Mouse (Mus musculus) kidney, adult 9 months (tissue): ENCODE measurements around the gene Cdk15.

Experiments used
- DNase-seq: peaks from one replicate; pipeline ENCODE4 v3.0.0; 2022

Cdk15 gene

DNA sequence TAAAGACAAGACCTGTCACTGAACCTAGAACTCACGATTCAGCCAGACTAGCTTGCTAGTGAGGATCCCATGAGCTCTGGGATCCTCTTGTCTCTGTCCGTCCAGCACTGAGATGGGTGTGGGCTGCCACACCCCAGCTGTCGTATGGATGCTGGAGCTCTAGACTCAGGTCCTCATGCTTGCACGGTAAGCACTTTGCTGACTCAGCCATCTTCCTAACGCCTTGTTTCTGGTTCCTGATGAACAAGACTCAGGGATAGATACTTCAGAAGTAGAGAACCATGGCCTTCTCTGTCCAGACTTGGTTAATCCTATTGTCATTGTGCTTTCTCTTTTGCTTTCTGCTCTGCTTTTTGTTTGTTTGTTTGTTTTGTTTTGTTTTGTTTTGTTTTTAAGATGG lies 29.2 kb downstream of the Cdk15 start:
- no peak for DNase-seq

DNA sequence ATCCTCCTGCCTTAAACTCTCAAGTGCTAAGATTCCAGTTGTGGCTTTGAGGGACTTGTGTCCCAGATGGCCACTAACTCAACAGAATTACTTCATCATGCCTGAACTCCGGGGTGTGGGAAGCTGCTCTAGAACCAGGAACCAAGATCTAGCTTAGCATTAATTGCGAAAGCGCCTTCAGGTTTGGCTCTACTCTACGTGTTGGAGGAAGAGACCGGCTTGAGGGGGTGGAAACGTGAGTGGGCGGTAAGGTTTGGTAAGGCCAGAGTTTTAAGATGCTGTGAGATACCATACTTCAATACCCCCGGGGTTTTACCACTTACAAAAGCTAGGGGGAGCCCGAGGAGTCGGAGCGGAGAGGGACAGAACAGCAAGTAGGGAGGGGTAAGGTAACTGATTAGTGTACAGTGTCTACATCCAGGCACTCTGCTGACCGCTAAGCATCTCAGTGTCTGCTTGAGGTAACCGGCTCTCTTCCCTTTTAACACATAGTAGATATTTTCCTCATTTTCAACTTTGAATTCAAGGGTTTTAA lies 29.7 kb downstream of the Cdk15 start:
- no peak for DNase-seq

DNA sequence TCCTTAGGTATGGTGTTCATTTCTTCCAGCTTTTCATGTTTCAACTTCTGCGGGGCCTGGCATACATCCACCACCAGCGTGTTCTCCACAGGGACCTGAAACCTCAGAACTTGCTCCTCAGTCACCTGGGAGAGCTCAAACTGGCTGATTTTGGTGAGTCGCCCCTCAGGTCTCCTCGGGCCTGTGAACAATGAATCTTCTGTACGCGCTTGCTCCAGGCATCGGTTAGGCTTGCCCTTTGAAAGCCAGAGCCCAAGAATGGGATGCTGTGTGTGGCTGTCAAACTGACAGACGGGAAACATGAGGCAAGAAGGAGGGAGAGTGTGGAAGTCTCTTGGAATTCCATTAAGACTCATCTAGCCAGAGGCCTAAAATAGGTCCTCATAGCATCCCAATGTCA lies 31.0 kb downstream of the Cdk15 start:
- no peak for DNase-seq

DNA sequence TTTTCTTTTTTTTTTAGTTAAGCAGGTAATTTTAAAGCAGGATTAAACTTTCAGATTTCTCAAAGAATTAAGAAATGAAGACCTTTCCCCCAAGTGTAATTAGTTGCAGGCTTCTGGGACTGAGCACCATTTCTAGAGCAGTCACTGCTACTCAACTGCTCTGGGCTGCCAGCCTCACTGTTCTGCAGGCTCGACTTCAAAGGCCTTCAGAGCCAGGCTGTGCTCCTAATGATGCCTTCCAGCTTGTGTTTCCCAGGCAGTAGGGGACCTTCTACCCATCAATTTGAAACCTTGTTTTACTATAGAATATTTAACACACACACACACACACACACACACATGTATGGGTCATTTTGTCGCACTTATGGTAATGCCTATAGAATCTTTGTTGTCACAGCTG lies 34.9 kb downstream of the Cdk15 start:
- no peak for DNase-seq

DNA sequence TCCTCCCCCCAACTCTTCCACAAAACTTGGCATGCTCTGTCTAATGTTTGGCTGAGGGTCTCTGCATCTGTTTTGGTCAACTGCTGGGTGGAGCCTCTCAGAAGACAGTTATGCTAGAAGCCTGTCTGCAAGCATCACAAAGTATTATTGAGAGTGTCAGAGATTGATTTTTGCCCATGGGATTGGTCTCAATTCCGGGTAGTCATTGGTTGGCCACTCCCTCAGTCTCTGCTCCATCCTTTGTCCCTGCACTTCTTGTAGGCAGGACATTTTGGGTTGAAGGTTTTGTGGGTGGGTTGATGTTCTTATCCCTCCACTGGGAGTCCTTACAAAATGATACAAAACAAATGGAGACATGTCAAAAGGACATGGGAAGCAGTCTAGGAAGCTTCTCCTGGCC lies 39.1 kb downstream of the Cdk15 start:
- no peak for DNase-seq

DNA sequence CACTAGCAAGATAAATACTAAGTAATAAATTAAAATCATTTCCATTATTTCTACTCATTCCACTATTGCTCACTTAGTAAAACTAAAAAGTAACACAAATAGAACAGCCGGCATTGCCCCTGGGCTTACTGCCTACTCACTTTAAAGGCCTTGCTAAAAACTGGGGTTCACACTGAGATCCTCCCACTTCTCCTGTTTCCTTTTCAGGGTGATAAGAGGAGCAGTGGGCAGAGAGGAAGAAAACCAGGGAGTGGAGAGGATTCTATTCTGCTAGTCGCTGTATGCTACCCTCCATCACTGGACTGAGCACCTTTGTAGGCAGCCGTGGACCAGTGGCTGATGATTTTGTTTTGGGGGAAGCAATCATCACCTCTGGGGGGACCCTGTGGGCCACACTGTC lies 40.5 kb downstream of the Cdk15 start:
- no peak for DNase-seq

DNA sequence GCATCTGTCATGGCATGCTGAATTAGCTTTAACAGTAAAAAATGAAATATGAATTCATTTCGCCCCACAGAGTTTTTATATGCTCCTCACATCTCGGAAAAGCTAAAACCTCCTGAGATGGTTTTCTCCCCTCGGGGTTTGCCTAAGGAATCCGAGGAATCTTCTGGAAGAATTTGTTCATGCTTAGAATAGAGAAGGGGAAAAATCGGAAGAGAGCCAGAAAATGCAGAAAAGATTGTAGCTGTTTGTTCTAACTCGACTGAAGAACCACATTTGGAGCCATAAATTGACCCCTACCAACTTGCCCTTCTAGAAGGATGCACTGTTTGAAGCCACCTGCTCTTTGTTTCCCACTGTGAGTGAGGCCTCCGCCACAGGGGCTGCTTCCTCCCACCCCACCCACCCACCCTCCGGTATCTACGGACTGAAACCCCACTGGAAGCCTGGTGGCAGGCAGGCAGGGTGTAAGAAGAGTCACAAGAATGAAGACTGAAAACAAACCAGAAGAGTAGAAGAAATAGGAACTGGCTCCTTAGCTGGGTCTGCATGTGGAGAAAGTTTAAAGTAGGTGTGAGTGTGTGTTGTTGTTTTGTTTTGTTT lies 41.9 kb downstream of the Cdk15 start:
- DNase-seq = no peak

DNA sequence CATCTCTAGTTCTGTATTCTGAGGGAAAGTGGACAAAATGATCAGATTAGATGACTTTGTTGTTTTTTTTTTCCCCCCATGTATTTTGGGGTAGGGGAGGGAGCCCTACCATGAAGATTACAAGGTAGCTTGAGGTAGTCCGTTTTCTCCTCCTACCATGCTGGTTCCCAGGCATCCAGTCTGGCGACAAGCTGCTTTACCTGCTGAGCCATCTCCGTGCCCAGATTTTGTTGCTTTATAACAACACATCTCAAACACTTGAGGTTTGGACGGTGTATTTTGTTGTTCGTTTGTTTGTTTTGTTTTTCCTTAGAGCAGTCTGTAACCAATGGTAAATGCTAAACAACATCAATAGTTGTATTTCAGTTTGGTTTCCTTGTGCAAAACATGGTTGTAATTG lies 50.6 kb downstream of the Cdk15 start:
- no peak for DNase-seq

DNA sequence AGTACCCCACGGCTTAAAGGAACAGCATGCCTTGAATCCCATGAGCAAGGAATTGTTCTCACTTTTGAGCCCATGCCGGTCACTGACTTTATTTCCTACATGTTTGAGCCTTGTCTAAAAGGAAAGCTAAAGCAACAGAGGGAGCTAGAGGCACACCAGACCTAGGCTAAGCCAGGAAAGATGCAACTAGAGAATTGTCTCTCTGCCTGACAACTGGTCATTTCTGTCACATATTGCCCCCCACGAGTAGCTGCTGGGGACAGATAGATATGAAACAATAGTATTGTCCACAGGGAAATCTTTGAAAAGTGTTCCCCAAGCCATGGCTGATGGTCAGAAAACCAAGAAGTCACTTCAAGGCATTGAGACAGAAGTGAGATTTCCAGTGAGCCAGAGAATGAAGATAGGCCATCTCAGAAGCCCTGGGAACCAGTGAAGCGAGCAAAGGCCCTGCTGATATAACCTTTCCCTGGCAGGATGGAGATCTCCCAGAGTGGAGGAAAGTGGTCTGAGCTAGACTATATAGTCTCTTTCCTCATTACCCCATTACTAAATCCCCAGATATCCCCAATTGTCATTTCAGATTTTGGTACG lies 54.7 kb downstream of the Cdk15 start:
- no peak for DNase-seq

DNA sequence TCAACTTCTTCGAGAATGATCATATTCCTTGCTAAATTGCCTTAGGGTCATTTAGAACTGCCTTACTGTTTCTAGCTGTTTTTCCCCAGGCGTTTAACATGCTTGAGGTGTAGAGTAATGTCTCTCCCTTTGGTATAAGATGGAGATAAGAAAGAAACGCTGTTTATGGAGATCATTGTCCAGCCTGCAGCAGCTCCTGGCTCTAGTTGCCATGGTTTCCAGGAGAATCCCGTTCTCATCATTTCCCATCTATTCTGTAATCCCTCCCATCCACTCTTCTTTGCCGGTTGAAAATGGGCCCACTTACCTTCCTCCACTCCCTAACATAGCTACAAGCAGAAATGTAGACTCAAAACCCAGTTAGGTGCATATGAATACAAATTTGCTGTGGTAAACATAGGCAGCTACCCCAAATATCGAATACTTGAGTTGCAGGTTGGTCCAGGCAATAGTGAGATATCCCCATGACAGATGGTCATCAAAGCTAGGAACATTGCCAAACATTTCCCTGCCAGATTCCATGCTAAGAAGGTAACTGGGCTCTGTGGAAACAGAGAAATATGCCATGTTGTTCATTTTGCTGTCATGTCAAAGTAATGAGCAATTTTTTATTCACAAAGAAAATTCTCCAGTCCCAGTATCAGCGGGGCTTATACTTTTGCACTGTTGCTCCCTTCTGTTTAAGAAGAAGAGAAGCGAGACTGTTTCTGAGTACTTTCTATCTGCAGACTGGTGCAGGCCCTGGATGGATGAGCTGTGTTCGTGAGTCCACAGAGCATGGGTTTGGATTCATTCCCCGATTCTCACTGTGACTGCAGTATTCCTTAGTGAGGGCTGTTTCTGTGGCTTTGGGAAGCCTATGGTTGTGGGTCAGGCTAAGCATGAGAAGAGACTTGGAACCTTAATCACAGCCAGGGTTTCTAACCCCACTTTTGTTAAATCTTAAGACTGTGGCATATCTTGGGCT lies 55.8 kb downstream of the Cdk15 start:
- DNase-seq = no peak

DNA sequence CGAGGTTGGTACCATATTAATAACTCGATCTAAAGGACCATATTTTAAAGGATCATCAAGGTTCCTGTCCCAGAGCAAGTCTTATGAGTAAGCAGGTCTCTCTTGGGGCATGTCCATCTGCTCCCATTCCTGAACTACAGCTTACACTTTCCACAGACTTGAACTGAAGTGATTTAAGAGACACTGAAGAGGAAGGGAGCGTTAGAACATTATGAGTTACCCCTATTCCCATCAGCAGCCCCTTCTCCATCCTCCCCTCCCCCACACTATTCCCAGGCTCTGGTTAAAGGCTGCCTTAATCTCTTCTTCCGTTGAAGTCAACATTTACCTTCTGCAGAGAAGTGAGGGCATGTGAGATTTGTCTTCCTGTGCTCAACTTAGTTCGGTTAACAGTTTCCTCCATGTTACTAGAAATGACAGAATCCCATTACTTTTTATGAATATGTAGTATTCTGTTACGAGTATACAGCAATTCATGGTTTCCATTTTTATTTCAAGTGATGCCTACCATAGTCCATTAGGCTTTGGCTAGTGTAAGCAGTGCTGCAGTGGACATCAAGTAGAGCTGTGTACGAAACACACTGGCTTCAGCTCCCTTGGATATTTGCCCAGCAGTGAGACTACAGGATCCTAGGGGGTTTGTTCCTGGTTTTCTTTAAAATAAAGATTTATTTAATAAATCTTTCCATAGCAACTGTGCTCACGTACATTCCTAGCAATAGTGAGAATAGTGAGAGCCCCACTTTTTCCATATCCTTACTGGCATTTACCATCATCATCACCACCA lies 56.6 kb downstream of the Cdk15 start:
- DNase-seq = no peak

DNA sequence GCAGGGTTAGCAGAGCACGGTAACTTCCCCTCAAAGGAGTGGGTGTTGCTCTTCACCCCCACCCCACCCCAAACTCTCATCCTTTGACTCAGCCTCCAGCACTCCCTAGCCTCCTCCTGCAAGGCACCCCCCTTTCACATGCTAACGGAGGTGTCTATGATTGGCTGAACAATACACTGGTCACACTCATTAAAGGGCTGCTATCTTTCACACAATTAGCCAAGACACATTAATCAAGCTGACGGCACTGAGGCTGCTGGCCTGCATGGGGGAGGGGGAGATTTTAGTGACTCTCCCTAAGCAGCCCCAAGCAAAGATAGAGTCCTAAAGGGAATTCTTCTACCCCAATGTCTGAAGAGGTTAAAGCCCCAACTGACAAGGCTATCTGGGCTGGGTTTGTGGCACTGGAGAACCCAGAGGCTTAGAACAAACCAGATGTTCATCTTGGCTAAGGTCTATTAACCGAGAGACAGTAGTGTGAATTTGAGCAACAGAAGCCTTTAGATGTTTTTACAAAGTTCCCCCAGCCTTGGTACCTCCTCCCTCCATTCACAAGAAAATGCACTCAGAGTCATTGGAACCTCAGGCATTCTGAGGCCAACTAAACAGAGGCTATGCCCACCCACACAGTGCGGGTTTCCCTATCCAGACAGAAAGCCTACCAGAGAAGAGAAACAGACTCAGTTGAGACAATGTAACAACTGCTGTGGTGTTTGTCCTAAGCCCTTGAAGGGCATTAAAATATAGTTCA lies 58.5 kb downstream of the Cdk15 start:
- DNase-seq = no peak

DNA sequence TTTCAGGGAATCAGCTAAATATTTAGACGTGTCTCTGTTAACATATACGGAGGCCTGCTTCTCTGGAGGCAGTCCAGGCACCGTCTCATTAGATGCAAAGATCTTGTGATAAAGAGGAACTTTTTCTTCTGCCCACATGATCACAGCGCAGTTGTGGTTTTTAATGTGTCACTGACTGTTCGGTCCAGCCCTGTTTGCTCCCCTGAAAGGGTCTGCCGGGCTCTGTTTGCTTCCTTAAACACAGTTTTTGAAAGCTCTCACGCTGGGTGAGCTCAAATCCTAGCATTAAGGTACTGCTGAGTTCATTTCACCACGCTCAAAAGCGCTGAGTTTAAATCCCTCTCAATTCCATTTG lies 59.3 kb downstream of the Cdk15 start:
- no peak for DNase-seq

DNA sequence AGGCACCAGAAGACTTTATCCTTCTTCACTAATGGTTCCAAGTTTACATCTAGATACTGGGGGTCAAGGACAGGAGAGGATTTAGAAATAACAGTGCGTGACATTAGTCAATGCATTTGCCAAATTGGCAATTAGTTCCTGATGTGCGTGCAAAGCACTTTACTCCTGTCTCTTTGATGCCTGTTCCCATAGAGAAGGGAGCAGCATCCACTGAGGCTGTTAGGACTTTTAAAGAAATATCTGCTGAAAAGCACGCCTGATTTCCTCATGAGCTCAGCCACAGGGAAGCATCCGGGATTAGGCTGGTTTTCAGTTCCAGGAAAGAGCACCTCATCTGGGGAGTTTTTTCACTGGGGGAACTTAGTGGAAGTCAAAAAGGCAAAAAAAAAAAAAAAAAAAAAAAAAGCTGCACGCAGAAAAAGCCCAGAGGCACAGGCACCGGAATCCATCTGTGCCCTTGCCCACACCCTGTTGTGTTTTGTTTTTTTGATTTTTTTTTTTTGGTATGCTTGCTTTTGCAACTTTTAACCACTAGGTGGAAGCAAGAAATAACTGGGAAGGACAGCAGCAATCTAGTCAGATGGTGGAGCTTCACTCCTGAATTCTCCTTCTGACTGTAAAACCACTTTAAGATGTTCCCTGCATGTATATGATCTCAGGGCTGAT lies 59.8 kb downstream of the Cdk15 start:
- DNase-seq = peak; percentile 69

DNA sequence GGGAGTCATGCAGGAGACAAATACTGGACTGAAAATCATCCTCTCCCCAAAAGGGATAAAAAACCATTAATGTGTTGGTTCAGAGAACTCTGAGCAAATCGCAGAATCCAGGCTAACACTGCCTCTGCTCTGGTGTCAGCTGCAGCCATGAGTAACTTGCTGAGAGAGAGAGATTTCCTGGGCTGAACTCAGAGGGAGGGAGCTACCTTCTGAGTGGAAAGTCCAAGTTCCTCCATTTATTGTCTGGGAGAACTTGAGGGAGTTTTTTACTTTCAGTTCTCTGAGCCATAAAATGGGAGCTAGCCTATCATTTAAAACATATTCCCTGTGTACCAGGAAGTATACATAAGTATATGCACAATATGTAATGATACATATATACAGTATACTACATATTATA lies 60.7 kb downstream of the Cdk15 start:
- DNase-seq = peak; percentile 68

DNA sequence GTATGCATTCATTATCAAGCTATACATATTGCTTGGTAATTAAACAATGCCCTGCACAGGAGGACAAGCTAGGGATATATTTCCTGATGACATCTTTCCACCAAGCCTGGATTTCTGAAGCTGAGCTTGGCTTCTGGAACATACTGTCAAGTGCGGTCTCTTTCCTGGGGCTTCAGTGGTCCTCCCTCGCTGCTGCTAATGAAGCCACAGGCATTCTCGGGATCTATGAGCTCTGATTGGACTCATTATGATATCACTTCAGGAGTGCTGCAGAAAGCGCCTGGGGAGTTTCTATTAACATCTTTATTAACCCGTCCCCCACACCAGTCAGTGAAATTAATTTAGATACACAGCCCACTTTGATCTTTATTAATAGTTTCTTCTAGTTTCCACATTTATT lies 62.2 kb downstream of the Cdk15 start:
- no peak for DNase-seq

DNA sequence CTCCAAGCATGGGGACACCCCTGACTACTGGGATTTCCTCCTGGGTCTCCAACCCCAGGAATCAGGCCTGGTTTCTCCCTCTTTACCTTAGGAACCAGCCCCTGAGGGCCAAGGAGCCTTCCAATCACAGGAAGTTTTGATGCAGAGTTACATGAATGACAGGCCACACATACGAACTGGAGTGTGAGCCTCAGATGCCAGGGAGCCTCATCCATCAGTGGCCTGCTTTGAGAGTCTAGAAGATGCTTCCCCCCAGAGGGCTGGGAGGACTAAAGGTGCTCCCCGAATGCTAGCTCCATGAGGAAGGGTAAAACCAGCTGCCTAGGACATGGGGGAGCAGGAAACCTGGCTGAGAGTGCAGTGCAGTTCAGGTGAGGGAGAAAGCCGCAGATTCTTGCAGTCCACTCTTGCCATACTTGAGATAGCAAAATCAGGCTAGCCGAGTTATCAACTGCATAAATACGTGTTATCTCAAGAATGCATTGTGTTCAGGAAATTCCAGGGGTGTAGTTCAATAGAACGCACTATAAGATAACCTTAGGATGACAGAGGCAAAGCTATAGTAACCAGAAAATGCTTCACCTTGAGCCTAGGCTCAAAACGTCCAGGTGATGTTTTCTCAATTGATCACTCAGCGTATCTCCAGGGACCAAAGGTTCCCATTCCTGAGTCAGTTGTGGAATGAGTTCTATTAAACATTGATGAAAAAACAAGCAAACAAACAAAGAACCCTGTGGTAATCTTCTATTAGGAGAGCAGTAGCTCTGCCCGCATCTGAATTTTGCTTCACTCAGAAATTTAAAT lies 64.6 kb downstream of the Cdk15 start:
- peak; percentile 70 for DNase-seq

DNA sequence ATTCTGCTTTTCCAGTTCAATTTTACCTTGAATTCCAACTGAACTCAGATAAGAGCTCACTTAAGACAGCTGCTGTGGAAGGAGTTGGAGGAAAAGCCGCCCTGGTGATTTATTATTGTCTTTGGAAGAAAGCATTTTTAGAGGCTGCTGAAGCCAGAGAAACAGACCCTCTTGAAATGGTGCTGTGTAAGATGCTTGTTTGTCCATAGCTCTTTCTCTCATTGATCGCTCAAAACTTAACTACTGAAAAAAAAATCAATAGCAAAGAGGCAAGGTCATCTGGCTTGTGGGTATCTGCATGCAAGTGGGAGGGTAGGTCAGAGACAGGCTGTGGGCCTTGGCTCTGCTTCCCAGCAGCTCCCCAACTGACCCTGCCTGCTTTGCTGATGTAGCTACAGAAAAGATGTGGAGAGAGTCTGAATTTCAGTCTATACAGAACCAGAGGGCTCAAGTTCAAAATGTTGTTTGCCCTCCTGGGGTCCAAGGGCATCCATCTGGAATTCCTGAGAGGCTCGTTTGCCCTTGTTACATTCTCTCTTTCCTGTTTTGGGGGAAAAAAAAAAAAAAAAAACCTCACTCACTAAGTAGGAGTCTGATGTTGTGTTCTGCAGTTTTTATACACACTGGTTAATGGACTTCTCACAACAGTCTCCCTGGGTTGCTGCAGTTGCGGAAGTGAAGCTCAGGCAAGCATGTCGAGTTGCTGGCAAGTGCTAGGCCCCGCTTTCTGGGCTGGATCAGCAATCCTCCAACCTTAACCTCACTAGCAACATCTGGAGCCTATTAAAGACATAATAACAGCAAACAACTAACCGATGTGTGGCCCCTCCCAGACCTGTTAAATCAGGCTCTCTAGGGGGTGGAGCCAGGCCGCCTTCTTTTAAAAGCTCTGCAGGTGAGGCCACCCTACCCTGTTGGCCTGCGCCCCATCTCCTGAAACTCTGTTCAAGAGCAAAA lies 65.5 kb downstream of the Cdk15 start:
- peak; percentile 87 for DNase-seq

DNA sequence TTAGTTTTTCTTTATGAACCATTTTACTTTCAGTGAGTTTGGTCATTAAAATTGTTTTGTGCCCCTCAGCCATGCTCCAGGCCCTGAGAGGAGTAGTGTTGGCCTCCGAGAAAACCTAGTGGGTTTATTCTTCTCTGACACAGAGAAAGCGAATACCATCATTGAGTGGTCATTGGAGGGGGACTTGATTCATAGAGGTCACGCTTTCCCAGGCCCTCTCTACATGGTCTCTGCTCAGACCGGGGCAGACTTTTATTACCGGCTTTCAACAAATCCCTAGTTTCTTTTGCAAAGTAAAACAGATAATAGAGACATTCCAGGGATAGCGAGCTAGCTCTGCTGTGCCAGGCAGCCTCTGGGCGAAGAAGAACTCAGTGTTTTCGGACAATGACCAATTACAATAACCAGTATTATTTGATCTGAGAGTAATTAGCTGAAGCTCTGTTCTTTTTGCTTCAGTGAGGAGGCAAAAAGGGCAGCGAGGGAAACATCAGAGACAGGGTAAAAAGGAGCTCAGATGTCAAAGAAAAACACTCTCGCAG lies 70.2 kb downstream of the Cdk15 start:
- DNase-seq = no peak
